Mouse (Mus musculus): ENCODE measurements around the gene Gm14399.
"Not testable (repeated sequence)": the region's sequence is repeated elsewhere in the genome, so short reads cannot be mapped to it uniquely, and the experiment has no call there.

Gene Gm14399

GRCm38 (mm10) chr2:175141993-175142295, at the start of gene Gm14399:
Gene Gm14399 (minus strand): TSS chr2:175142012.
- DNase-seq = not testable (repeated sequence)

- DNase-seq = not testable (repeated sequence)
These were observed 37.2 kb upstream of the Gm14399 start for GRCm38 (mm10) chr2:175179008-175179407.

GRCm38 (mm10) chr2:175176312-175176711, 34.5 kb upstream of the Gm14399 start:
- DNase-seq = no peak

GRCm38 (mm10) chr2:175175401-175176180, 33.8 kb upstream of the Gm14399 start, which contains the start of gene Gm14443:
Gene Gm14443 (minus strand): TSS chr2:175175871.
- DNase-seq = not testable (repeated sequence)

GRCm38 (mm10) chr2:175174058-175174457, 32.2 kb upstream of the Gm14399 start:
- not testable (repeated sequence) for DNase-seq

GRCm38 (mm10) chr2:175172906-175173595, 31.2 kb upstream of the Gm14399 start:
- not testable (repeated sequence) for DNase-seq

GRCm38 (mm10) chr2:175172123-175172522, 30.3 kb upstream of the Gm14399 start:
- DNase-seq = no peak

GRCm38 (mm10) chr2:175166870-175167269, 25.1 kb upstream of the Gm14399 start:
- DNase-seq = not testable (repeated sequence)

GRCm38 (mm10) chr2:175165110-175165509, 23.3 kb upstream of the Gm14399 start:
- not testable (repeated sequence) for DNase-seq

GRCm38 (mm10) chr2:175161438-175161837, 19.6 kb upstream of the Gm14399 start:
- DNase-seq = not testable (repeated sequence)

- no peak for DNase-seq
These were observed 16.8 kb upstream of the Gm14399 start for GRCm38 (mm10) chr2:175158642-175159041.

GRCm38 (mm10) chr2:175156696-175157095, 14.9 kb upstream of the Gm14399 start:
- no peak for DNase-seq

- DNase-seq = not testable (repeated sequence)
These were observed 457 bp downstream of the Gm14399 start for GRCm38 (mm10) chr2:175141118-175141992.

- not testable (repeated sequence) for DNase-seq
These were observed 1.2 kb downstream of the Gm14399 start for GRCm38 (mm10) chr2:175140624-175141023.
